Mouse (Mus musculus) thymus, adult 2 months (tissue): Measurements from ENCODE around the gene Gigyf2.

Experiments
- CTCF ChIP-seq: fragments of 200-500 bp; IDR thresholded peaks from 2 replicates; pipeline ENCODE4 v1.5.1; 2012; ENCODE audit warnings: mild to moderate bottlenecking, control low read depth, low read length, moderate library complexity, borderline replicate concordance; ENCODE audit not compliant: control insufficient read depth, poor library complexity, insufficient read depth; ENCODE audit errors: extremely low read depth
- POLR2A ChIP-seq: fragments of 200-500 bp; IDR thresholded peaks from 2 replicates; pipeline ENCODE4 v1.6.1; 2012; ENCODE audit warnings: mild to moderate bottlenecking, low read length, control low read depth, moderate library complexity; ENCODE audit not compliant: control insufficient read depth, poor library complexity, insufficient read depth; ENCODE audit errors: extremely low read depth

GRCm38 (mm10) chr1:87449432-87449831, 122.6 kb downstream of the Gigyf2 start:
- no peak for TF ChIP-seq POLR2A
- no peak for TF ChIP-seq CTCF
